Mouse (Mus musculus) right cerebral cortex, postnatal 4 days (tissue): ENCODE results near the gene Slc1a5.

ENCODE experiments used
- DNase-seq: peaks from one replicate; pipeline ENCODE4 v3.0.0-alpha.2; 2022

Slc1a5 gene

GRCm38 (mm10) chr7:16780825-16781554 is at the start of gene Slc1a5:
Slc1a5 (plus strand) TSS chr7:16781340.
- DNase-seq: peak; percentile 63

GRCm38 (mm10) chr7:16731893-16732422 is 49.2 kb upstream of the Slc1a5 start:
- DNase-seq: no peak

DNA sequence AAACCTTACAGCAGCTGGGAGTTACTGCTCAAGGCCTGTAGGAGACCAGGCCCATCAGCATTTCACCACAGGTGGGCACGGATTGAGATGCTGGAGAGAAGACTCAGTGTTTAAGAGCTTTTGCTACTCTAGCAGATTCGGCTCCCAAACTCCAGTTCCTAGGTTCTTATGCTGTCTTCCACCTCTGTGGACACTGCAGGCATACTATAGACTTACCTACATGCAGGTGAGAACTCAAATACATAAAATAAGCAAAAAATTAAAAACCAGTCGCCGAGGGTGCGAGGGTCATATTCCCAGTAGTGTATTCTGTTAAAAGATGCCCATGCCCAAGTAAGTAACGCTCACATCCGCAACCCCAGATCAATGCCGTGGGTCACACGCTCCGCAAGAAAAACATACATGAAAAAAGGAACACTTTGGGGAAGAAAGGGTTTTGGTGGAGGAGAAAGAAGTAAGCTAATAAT is 43.5 kb upstream of the Slc1a5 start:
- no peak for DNase-seq

DNA sequence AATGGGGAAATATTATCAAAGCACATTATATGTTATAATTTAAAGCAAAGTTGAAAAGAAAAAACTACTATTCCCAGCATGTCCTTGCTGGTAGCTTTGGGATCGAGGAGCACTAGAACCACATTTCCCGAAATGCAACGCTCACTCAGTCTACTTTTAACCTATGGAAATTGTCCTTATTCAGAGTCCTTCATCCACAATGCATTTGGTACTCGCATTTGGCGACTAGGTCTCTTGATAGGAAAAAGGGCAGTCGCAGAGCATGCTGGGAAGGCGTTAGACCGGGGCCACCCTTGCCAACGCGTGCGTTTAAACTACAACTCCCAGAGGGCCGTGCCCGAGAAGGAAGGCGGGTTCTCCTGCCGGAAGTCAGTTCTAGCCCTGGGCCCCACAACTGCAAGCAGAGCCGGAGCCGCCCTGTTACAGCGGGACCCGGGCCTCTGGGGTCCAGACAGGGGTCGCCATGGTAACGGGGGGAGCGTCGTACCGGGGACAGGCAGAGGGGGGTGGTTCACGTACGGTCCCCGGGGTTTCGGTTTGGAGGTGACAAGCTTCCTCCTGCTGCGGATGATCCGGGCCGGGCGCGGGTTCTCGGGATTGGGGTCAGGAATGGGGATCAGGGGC is 43.0 kb upstream of the Slc1a5 start, which contains the start of gene Ap2s1:
Gene Ap2s1 (plus strand): TSS at position 338 of the 624 bp plus-strand sequence.
- peak; percentile 93 for DNase-seq

DNA sequence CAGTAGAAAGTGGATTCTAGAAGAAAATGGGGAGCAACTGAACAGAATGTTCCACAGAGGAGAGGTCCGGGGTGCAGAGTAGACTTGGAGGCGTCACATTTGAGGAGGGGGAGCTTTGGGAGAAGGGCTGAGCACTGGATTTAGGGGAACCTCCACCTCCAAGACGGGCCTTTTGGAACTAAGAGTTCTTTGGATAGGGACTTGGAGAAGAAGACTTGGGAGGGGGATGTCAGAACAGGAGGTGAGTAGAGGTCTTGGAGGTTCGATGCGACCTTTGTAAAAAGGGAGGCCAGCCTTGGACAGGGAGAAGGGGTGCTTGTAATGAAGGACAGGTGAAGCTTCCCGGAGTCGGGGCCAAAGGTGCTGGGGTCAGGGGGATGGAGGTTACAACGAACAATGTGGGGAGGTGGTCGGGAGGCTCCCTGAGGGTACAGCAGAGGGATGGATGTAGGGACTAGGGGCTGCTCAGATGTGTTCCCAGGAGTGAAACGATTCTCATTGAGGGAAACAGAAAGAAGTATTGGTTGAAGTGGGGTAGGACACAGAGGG is 42.0 kb upstream of the Slc1a5 start:
- no peak for DNase-seq

GRCm38 (mm10) chr7:16745373-16745772 is 35.8 kb upstream of the Slc1a5 start:
- no peak for DNase-seq

- peak; percentile 56 for DNase-seq
These were observed 35.0 kb upstream of the Slc1a5 start for GRCm38 (mm10) chr7:16746093-16746492.

- DNase-seq: no peak
These were observed 33.5 kb upstream of the Slc1a5 start for GRCm38 (mm10) chr7:16747656-16748055.

- DNase-seq: no peak
These were observed 29.1 kb upstream of the Slc1a5 start for GRCm38 (mm10) chr7:16752016-16752415.

GRCm38 (mm10) chr7:16755362-16756017 is 25.6 kb upstream of the Slc1a5 start:
- DNase-seq: no peak

GRCm38 (mm10) chr7:16758872-16759574 is 22.1 kb upstream of the Slc1a5 start:
- DNase-seq: no peak

GRCm38 (mm10) chr7:16760292-16760691 is 20.8 kb upstream of the Slc1a5 start:
- DNase-seq: no peak

DNA sequence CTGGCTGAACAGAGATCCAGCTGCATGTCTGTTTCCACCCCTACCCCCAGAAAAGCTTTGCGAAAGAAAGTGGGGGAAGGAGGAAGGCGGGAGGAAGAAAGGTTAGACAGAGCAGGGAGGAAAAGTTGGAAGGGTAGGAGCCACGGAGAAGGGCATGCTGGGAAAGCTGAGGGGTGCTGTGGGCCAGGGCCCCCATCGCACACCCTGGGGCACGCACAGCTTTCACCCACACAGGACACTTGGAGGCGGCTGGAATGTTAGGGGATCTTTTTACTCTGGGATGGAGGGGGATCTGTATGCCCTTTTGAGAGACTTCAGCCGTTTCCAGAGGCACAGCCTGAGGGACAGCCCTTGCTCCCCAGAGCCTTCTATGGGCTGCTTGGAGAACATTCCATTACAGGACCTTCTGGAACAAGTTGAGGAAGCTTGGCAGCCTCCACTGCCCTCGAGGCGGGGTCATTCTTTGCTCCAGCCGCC is 20.1 kb upstream of the Slc1a5 start:
- no peak for DNase-seq

- no peak for DNase-seq
These were observed 19.5 kb upstream of the Slc1a5 start for GRCm38 (mm10) chr7:16761630-16762029.

GRCm38 (mm10) chr7:16763463-16764218 is 17.5 kb upstream of the Slc1a5 start:
- DNase-seq: no peak

DNA sequence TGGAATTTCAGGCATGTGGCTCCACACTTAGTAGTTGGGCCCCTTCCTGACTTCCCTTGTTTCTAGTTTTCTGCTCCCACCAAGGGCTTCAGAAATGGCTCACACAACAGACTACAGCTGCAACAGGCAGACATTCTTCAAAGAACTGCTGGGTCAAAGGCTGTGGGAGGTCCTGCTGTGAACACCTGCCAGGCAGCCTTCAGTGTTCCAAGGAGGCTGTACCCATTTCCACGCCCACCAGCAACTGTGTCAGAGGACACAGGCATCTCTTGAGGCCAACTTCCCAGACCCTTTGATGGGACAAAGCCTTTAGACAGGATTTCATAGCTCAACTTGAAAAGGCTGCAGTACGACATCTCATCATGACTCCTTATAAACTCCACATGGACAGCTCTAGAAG is 14.7 kb upstream of the Slc1a5 start:
- DNase-seq: no peak

DNA sequence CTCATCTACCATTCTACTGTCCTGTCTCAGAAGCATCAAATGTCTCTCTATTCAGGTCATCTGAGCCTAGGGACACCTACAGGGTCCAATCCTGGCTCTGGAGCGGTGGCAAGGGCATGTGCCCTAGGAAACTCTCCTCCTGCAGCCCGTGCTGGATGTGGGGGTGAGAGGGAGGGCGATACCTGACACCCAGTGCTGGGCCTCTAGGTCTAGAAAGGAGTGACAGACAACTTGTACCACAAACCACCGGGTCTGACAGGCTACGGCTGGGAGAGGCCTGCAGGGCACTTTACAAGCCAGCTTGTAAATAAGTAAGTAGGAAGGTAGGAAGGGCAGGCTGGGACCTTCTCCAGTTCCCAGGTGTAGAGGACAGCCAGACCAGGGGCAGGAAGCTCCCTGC is 5.3 kb upstream of the Slc1a5 start:
- no peak for DNase-seq

DNA sequence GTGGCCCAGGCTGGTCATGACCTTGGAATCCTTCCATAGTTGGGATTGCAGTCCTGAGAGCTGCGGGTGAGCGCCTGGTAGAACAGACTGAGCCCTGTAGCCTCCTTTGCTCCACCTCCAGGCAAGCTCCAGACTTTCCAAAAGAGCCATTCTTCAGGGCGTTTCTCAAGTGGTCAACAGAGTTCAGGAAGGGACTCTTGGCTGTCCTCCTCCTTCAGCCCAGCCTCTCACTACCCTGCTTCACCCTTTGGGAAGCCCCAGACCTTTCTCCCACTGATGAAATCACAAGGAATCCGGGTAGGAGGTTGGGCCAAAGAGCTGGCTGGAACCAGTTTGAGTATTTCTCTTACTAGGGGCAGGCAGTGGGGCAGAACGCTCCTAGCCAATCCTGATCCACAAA is 1.1 kb upstream of the Slc1a5 start:
- DNase-seq: no peak

DNA sequence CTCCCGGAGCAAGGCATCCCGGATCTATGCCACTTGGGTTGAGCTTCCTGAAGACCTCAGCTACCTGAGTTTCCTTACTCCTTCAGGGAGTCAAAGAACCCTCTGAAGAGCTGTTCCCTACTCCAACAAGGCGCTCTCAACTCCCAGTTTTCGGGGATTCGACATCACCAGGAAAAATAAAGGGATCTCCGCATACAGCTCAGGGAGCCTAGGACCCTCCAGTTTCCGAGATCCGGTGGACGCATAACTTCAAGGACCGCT is 345 bp downstream of the Slc1a5 start:
- DNase-seq: no peak

- DNase-seq: peak; percentile 14
These were observed 845 bp downstream of the Slc1a5 start for GRCm38 (mm10) chr7:16781816-16782554.

- DNase-seq: no peak
These were observed 1.5 kb downstream of the Slc1a5 start for GRCm38 (mm10) chr7:16782555-16783125.
